Mouse (Mus musculus): ENCODE measurements at regions not wholly inside any gene's neighbourhood (a gene's known extent, or its start where the extent isn't known, plus 50 kb on each side); places are given as distances from the start of the nearest gene placed in this dataset.

DNA sequence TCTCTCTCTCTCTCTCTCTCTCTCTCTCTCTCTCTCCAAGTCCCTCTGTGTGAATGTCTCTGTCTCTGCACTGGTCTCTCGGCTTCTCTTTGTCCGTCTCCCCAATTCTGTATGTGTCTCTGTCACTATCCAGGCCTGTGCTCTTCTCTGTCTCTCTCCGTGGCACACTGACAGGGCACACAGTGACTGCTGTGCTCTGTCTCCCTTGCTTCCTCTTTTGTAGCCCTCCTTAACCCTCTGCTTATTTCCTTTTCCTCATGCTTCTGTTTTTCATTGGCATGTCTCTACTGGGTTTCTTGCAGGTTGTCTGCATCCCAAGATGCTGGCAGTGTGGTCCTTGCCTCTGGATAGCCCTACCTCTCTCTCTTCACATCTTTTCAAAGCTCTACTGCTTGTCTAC, 229.0 kb upstream of the Id2 start:
- no peak for DNase-seq

DNA sequence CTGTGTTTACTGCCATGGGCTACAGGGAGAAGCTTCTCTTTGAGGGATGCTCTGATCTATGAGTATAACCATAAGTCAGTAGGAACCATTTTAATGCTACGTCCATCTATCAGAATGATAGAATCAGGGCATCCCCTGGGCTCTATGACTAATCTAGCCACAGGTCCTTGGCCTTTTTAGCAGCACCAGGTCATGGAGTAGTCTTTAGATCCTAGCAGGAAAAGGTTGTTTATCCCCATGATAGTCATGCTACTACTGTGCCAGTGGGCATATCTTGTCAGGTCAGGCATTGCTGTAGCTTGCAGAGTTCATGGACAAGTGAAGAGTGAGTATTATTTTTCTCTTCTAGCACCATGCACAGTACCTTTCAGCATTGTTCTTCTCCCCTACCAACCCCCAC, 226.2 kb upstream of the Id2 start:
- DNase-seq = no peak

DNA sequence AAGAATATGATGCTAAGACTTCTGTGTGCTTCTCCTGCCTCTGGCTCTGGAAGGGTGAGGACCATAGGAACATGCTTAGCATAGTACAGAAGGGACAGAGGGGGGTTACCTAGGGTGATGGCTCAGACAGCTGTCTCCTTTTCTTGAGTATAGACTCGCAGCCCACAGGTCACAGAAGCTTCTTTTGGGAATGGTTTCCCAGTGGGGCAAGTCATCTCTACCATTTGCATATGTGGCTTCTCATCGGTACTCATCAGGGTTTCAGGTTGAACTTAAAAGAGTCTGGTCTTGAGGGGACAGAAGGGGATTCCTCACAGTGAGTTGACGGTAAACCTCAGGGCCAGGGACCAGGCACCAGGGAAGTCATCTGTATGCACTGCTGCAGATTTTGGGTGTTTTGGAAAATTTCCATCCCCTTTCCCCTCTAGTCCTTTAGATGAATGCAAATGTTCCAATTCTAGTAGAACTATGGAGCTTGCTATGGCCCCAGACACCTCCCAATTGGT, 223.4 kb upstream of the Id2 start:
- no peak for DNase-seq

DNA sequence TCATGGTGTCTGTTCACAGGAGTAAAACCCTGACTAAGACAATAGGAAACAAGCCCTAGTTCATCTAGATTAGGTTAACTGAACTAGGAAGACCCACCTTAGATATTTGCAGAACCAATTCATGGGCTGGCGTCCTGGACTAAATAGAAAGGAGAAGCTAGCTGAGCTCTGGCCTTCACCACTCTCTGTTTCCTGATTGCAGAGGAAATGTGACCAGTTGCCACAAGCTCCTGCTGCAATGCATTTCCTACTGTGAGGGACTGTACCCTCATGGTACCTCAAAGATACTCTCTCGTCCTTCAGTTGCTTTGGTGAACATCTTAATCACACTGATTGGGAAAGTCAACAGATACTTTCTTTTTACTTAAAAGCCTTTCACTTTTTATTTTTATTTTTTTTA, 222.9 kb upstream of the Id2 start:
- no peak for DNase-seq

- DNase-seq = no peak
These were observed 221.2 kb upstream of the Id2 start for GRCm38 (mm10) chr12:25318072-25318671.

DNA sequence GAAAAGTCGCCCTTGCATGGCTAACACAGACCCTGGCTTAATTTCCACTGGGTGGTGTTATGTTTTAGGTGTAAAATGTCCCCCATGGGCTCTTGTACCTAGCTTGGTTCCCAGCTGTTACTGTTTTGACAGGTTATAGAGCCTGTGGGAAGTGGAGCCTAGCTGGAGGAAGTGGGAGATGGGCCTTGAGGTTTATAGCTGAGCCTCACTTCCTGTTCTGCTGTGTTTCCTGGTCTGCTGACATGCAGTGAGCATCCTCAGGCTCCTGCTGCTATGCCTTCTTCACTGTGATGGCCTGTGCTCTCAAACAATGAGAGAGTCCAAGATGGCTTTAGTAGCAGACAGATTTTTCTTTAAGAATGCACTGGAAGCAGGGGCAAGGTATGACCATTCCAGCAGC, 219.0 kb upstream of the Id2 start:
- peak; percentile 51 for DNase-seq

GRCm38 (mm10) chr12:25313212-25313611, 216.3 kb upstream of the Id2 start:
- DNase-seq = no peak

DNA sequence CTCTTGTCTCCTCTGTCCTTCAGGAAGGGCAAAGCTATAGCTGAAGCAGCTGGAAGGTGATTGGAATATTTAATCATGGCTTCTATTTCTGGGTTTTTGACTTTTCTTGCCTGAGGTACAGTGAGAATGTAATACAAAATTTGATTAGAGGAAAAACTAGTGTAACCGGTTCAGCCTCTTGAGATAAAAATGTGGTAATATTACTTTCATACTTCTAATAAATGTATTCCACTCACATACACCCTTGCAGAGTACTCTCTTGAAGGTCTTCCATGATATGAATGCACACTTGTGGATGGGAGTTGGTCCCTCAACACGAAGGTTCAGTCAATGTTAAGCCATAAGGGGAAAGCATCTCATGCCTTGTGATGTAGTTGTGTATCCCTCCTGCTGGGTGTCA, 215.4 kb upstream of the Id2 start:
- DNase-seq = no peak

GRCm38 (mm10) chr12:25311728-25312127, 214.8 kb upstream of the Id2 start:
- DNase-seq = peak; percentile 45

GRCm38 (mm10) chr12:25310293-25310946, 213.5 kb upstream of the Id2 start:
- DNase-seq = no peak

- no peak for DNase-seq
These were observed 212.3 kb upstream of the Id2 start for GRCm38 (mm10) chr12:25309234-25309633.

GRCm38 (mm10) chr12:25305764-25306653, 209.1 kb upstream of the Id2 start:
- no peak for DNase-seq

DNA sequence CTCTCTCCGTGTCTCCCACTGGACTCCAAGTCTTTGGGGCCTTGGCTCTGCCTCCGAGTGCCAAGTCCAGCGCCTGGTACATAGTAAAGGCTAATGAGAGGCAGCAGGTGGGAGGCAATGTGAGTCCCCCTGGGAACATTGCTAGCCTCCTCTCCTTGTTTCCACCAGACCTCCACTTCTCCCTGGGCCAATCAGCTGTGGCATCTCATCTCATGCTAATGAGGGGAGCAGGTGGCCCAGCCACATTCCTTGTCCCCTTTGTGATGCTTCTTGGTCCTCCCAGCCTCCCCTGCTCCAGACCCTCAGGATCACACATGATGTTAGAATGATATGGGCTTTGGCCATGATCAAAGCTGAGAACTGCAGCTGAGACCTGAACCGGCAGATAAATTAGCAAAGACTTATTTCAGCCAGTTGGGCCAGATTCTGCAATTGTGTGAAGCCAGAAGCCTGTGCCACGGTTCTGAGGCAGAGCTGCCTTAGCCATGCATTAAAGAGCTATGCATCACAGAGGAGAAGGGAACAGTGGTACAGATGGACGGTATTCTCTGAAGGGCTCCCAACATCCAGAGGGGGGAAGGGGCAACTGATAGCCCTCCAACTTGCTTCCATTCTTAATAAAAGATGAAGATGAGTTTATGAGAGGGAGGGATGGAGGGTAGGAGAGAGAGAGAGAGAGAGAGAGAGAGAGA, 208.0 kb upstream of the Id2 start:
- DNase-seq = no peak

GRCm38 (mm10) chr12:25303500-25304050, 206.6 kb upstream of the Id2 start:
- DNase-seq = no peak

GRCm38 (mm10) chr12:25300804-25301390, 204.0 kb upstream of the Id2 start:
- DNase-seq = no peak

- peak; percentile 17 for DNase-seq
These were observed 202.9 kb upstream of the Id2 start for GRCm38 (mm10) chr12:25299603-25300471.

DNA sequence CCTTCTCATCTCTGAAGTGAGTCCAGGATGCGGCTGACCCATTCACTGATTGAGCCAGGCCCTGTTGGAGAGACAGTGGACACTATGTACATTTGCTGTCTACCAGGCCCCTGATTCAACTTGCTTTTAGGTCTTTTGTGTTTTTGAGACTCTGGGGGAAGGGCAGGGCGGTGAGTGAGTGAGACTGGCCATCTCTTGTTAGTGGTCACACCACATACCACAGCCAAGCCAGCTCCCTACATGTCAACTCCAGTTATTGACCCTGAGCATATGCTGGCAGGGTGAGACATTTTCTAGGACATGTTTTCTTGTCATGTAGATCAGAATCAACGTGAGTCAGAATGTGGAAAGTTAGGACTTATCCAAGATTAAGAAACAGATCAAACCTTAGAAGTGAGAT, 201.8 kb upstream of the Id2 start:
- no peak for DNase-seq

DNA sequence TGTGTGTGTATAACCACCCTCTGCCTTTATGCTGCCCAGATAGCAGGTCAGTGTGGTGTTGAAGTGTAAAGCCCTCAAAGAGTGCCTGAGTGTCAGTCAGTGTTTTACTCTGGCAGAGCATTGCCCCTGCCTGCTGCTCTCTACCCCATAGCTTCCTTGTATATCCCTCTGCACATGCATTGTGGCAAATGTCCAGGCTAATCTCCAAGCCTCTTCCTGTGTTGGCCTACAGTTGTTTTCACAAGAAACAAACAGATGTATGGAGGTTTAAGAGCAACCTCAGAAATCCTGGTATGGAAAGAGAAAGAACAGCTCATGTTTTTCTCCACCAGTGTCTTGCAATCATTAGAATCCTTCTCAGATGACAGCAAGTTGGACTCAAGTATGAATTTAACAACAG, 201.0 kb upstream of the Id2 start:
- no peak for DNase-seq

DNA sequence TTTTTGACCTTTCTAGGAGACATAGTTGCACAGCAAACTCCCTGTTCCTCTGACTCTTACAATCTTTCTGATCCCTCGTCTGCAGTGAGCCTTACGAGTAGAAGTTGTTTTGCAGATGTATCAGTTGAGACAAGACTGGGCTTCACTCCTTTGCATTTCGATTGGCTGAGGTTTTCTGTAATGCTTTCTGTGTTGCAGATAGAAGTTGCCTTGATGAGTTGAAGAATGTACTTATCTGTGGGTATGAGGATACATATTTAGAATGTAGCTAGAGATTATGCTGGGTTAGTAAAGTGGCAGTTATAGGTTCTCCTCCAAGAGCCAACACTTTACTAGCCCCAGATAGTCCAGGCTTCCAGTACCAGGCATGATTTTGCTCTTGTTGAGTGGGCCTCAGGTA, 199.7 kb upstream of the Id2 start:
- no peak for DNase-seq

GRCm38 (mm10) chr12:25294179-25295025, 197.5 kb upstream of the Id2 start:
- DNase-seq = no peak

Measured in thymus, postnatal 14 days (tissue).